Mouse (Mus musculus) MEL (cell line): ENCODE results near the gene Tmem175. TPM values are rescaled to one million over a fixed set of nuclear protein-coding genes. Genes with fewer than 3 reads are reported as not detected.

Experiments used
- DNase-seq: peaks from one replicate; pipeline ENCODE4 v3.0.0; 2011; ENCODE audit warnings: low read depth, low spot score
- H3K27ac ChIP-seq: 2 replicates; pipeline ENCODE4 v1.5.1; 2012; ENCODE audit warnings: low read depth, mild to moderate bottlenecking, control low read depth, low read length, moderate library complexity; ENCODE audit not compliant: control insufficient read depth
- H3K27me3 ChIP-seq, 2 experiments: fragments of 150-350 bp in 1 of 2; sonication (generic) in 1 of 2; 2 replicates each; pipeline ENCODE4 v1.6.1; 2012; ENCODE audit warnings: low read length in 2 of 2, mild to moderate bottlenecking in 2 of 2, improper control_type of control experiment in 1 of 2, moderate library complexity in 1 of 2; ENCODE audit not compliant: insufficient read depth in 2 of 2, control insufficient read depth in 1 of 2
- H3K36me3 ChIP-seq, 2 experiments: 2 replicates each; pipeline ENCODE4 v1.6.1; 2012 to 2014; ENCODE audit warnings: low read length in 2 of 2, improper control_type of control experiment in 1 of 2, inconsistent platforms in 1 of 2, mild to moderate bottlenecking in 1 of 2; ENCODE audit not compliant: insufficient read depth in 2 of 2, control insufficient read depth in 1 of 2
- H3K4me1 ChIP-seq, 2 experiments: fragments of 150-350 bp in 1 of 2; sonication (generic) in 1 of 2; 2 replicates each; pipeline ENCODE4 v1.6.1; 2012; ENCODE audit warnings: low read length in 2 of 2, improper control_type of control experiment in 1 of 2, mild to moderate bottlenecking in 1 of 2; ENCODE audit not compliant: insufficient read depth in 2 of 2, control insufficient read depth in 1 of 2
- H3K4me3 ChIP-seq, 2 experiments: fragments of 150-350 bp in 1 of 2; sonication (generic) in 1 of 2; 2 replicates each; pipeline ENCODE4 v1.5.1; 2012; ENCODE audit warnings: low read depth in 2 of 2, low read length in 2 of 2, mild to moderate bottlenecking in 2 of 2, moderate library complexity in 2 of 2, control low read depth in 1 of 2, improper control_type of control experiment in 1 of 2; ENCODE audit not compliant: control insufficient read depth in 1 of 2, insufficient read depth in 1 of 2
- H3K79me2 ChIP-seq: 2 replicates; pipeline ENCODE4 v1.6.1; 2012; ENCODE audit warnings: mild to moderate bottlenecking, low read length, moderate library complexity; ENCODE audit not compliant: control insufficient read depth, poor library complexity, insufficient read depth
- H3K9ac ChIP-seq: 2 replicates; pipeline ENCODE4 v1.6.1; 2012; ENCODE audit warnings: low read depth, mild to moderate bottlenecking, control low read depth, low read length, moderate library complexity; ENCODE audit not compliant: control insufficient read depth, poor library complexity, severe bottlenecking
- H3K9me3 ChIP-seq: fragments of 150-350 bp; sonication (generic); replicated peaks from 2 replicates; pipeline ENCODE4 v1.6.1; 2012; ENCODE audit warnings: mild to moderate bottlenecking, low read length, improper control_type of control experiment, moderate library complexity; ENCODE audit not compliant: insufficient read depth
- BHLHE40 ChIP-seq: IDR thresholded peaks from 2 replicates; pipeline ENCODE4 v1.6.1; 2012; ENCODE audit warnings: low read depth, mild to moderate bottlenecking, inconsistent platforms, low read length, improper control_type of control experiment, borderline replicate concordance
- E2F4 ChIP-seq: IDR thresholded peaks from 2 replicates; pipeline ENCODE4 v1.6.1; 2011; ENCODE audit warnings: low read depth, low read length, improper control_type of control experiment, borderline replicate concordance
- ELF1 ChIP-seq: IDR thresholded peaks from 2 replicates; pipeline ENCODE4 v1.6.1; 2014; ENCODE audit warnings: low read depth, mild to moderate bottlenecking, inconsistent platforms, low read length, improper control_type of control experiment, moderate library complexity
- EP300 ChIP-seq, 2 experiments: IDR thresholded peaks; 2 replicates each; pipeline ENCODE4 v1.6.1; 2011; ENCODE audit warnings: improper control_type of control experiment in 2 of 2, low read length in 2 of 2, low read depth in 1 of 2, mild to moderate bottlenecking in 1 of 2
- ETS1 ChIP-seq: IDR thresholded peaks from 2 replicates; pipeline ENCODE4 v1.6.1; 2012; ENCODE audit warnings: low read depth, mild to moderate bottlenecking, inconsistent platforms, low read length, improper control_type of control experiment, moderate library complexity
- GABPA ChIP-seq: IDR thresholded peaks from 2 replicates; pipeline ENCODE4 v1.6.1; 2012; ENCODE audit warnings: low read depth, mild to moderate bottlenecking, inconsistent platforms, low read length, improper control_type of control experiment, moderate library complexity
- HCFC1 ChIP-seq: IDR thresholded peaks from 2 replicates; pipeline ENCODE4 v1.6.1; 2012; ENCODE audit warnings: low read depth, mild to moderate bottlenecking, inconsistent platforms, low read length, improper control_type of control experiment, moderate library complexity
- JUND ChIP-seq: IDR thresholded peaks from 2 replicates; pipeline ENCODE4 v1.6.1; 2011; ENCODE audit warnings: low read depth, mild to moderate bottlenecking, improper control_type of control experiment, low read length
- MAX ChIP-seq: IDR thresholded peaks from 2 replicates; pipeline ENCODE4 v1.6.1; 2011; ENCODE audit warnings: low read length, improper control_type of control experiment
- MEF2A ChIP-seq: IDR thresholded peaks from 2 replicates; pipeline ENCODE4 v1.6.1; 2014; ENCODE audit warnings: low read depth, mild to moderate bottlenecking, inconsistent platforms, low read length, improper control_type of control experiment; ENCODE audit not compliant: poor library complexity, insufficient replicate concordance, severe bottlenecking; ENCODE audit errors: extremely low read depth
- MXI1 ChIP-seq: IDR thresholded peaks from 2 replicates; pipeline ENCODE4 v1.6.1; 2011; ENCODE audit warnings: mild to moderate bottlenecking, low read depth, low read length, improper control_type of control experiment
- NELFE ChIP-seq: IDR thresholded peaks from 2 replicates; pipeline ENCODE4 v1.6.1; 2011; ENCODE audit warnings: low read depth, low read length, improper control_type of control experiment
- NRF1 ChIP-seq: IDR thresholded peaks from 2 replicates; pipeline ENCODE4 v1.6.1; 2014; ENCODE audit warnings: low read depth, mild to moderate bottlenecking, inconsistent platforms, low read length, improper control_type of control experiment, moderate library complexity; ENCODE audit not compliant: poor library complexity, insufficient read depth, severe bottlenecking
- RCOR1 ChIP-seq: IDR thresholded peaks from 2 replicates; pipeline ENCODE4 v1.6.1; 2012; ENCODE audit warnings: low read depth, mild to moderate bottlenecking, inconsistent platforms, low read length, improper control_type of control experiment
- SIN3A ChIP-seq: IDR thresholded peaks from 2 replicates; pipeline ENCODE4 v1.6.1; 2012; ENCODE audit warnings: low read length, improper control_type of control experiment, inconsistent platforms
- SMC3 ChIP-seq: IDR thresholded peaks from 2 replicates; pipeline ENCODE4 v1.6.1; 2011; ENCODE audit warnings: low read depth, low read length, improper control_type of control experiment
- TAL1 ChIP-seq: IDR thresholded peaks from 2 replicates; pipeline ENCODE4 v1.6.1; 2012; ENCODE audit warnings: mild to moderate bottlenecking, inconsistent platforms, low read length, moderate library complexity, mixed read lengths
- TCF12 ChIP-seq: IDR thresholded peaks from 2 replicates; pipeline ENCODE4 v1.6.1; 2014; ENCODE audit warnings: low read depth, mild to moderate bottlenecking, inconsistent platforms, low read length, improper control_type of control experiment, moderate library complexity
- UBTF ChIP-seq: IDR thresholded peaks from 2 replicates; pipeline ENCODE4 v1.6.1; 2012; ENCODE audit warnings: low read depth, mild to moderate bottlenecking, inconsistent platforms, low read length, improper control_type of control experiment, moderate library complexity, borderline replicate concordance; ENCODE audit not compliant: insufficient read depth
- USF1 ChIP-seq: IDR thresholded peaks from 2 replicates; pipeline ENCODE4 v1.6.1; 2014; ENCODE audit warnings: low read depth, mild to moderate bottlenecking, inconsistent platforms, low read length, improper control_type of control experiment, moderate library complexity
- ZC3H11A ChIP-seq: IDR thresholded peaks from 2 replicates; pipeline ENCODE4 v1.6.1; 2012; ENCODE audit warnings: low read depth, mild to moderate bottlenecking, inconsistent platforms, low read length, improper control_type of control experiment
- ZKSCAN1 ChIP-seq: IDR thresholded peaks from 2 replicates; pipeline ENCODE4 v1.6.1; 2012; ENCODE audit warnings: low read depth, mild to moderate bottlenecking, inconsistent platforms, low read length, improper control_type of control experiment, moderate library complexity
- ZMIZ1 ChIP-seq: IDR thresholded peaks from 2 replicates; pipeline ENCODE4 v1.6.1; 2012; ENCODE audit warnings: low read depth, mild to moderate bottlenecking, inconsistent platforms, low read length, improper control_type of control experiment, moderate library complexity
- polyA plus RNA-seq, 2 experiments: library from polyadenylated mRNA; stranded (reverse) in 1 of 2; unstranded in 1 of 2; fragments of >175 nt in 1 of 2; fragments of >200 nt in 1 of 2; gene quantifications; 2 replicates each; pipeline versions ENCODE4 v1.2.1 to v1.2.4; 2012; ENCODE audit warnings: low replicate concordance in 2 of 2, low read depth in 1 of 2; ENCODE audit not compliant: insufficient read length in 2 of 2, insufficient read depth in 1 of 2, missing spikeins in 1 of 2
- total RNA-seq: library from RNA; depleted of rRNA; stranded (reverse); fragments of 300-350 nt; gene quantifications from 2 replicates; pipeline ENCODE4 v1.2.3, GENCODE M21; 2012

Gene Tmem175
- total and polyA plus RNA-seq, 3 experiments, result 19.3 to 39.2 TPM; not detected in 1

GRCm38 (mm10) chr5:108680871-108681270, 51.3 kb downstream of the Tmem175 start:
- no peak for DNase-seq
- Histone ChIP-seq H3K27me3 (no peaks in the 10 kb centered on the region), H3K27ac (no peak overlapping the region), H3K36me3 (peaks cover 0 to 20% of the 10 kb centered on the region in 2 experiments; a peak in 2 of 4 replicates), H3K79me2 (peaks cover 10% of the 10 kb centered on the region; the same call in 1 of the 2 replicates), H3K9ac (no peak overlapping the region), H3K9me3 (no peaks in the 10 kb centered on the region), H3K4me3 (no peak overlapping the region), H3K4me1 (peaks cover 17 to 45% of the 10 kb centered on the region in 2 experiments)
- TF ChIP-seq MEF2A (no peak), TCF12 (no peak), ZC3H11A (no peak), MAX (no peak)

- Histone ChIP-seq H3K79me2 (no peaks in the 10 kb centered on the region; the same call in 1 of the 2 replicates), H3K9me3 (no peaks in the 10 kb centered on the region), H3K27ac (no peak overlapping the region), H3K36me3 (peaks cover 0 to 2% of the 10 kb centered on the region in 2 experiments; a peak in 2 of 4 replicates), H3K4me3 (no peak overlapping the region), H3K4me1 (peaks cover 8 to 23% of the 10 kb centered on the region in 2 experiments; a peak in 3 of 4 replicates), H3K27me3 (no peaks in the 10 kb centered on the region), H3K9ac (no peak overlapping the region)
- TF ChIP-seq ETS1 (no peak), ZMIZ1 (no peak), TAL1 (no peak), SMC3 (no peak), NRF1 (no peak), NELFE (no peak), GABPA (no peak), USF1 (no peak), BHLHE40 (no peak), ZKSCAN1 (no peak), RCOR1 (no peak), ZC3H11A (no peak), HCFC1 (no peak), EP300 (IDR thresholded peaks at IDR 0.05; ENCODE audit: low read depth in 1 of 2, low read length in 2 of 2) (no peak), SIN3A (no peak), UBTF (no peak), E2F4 (no peak), JUND (no peak), ELF1 (no peak), MXI1 (no peak)
- no peak for DNase-seq
These were observed 59.5 kb downstream of the Tmem175 start for GRCm38 (mm10) chr5:108689091-108689490.
